Mouse (Mus musculus) lung, adult 2 months (tissue): ENCODE data around the gene B9d1. TPM values are rescaled to one million over a fixed set of nuclear protein-coding genes. Genes with fewer than 3 reads are reported as not detected.

Experiments used
- DNase-seq: peaks from one replicate; pipeline ENCODE4 v3.0.0; 2022
- H3K4me1 ChIP-seq: fragments of 200-500 bp; 2 replicates; pipeline ENCODE4 v1.6.1; 2011; ENCODE audit warnings: low read length; ENCODE audit not compliant: control insufficient read depth, insufficient read depth
- H3K4me3 ChIP-seq: fragments of 200-500 bp; replicated peaks from 2 replicates; pipeline ENCODE3; 2011; ENCODE audit warnings: low read depth, mild to moderate bottlenecking, control low read depth, low read length; ENCODE audit errors: extremely low read depth
- CTCF ChIP-seq: fragments of 200-500 bp; IDR thresholded peaks from 2 replicates; pipeline ENCODE4 v1.5.1; 2011; ENCODE audit warnings: mild to moderate bottlenecking, low read length, control low read depth; ENCODE audit not compliant: insufficient read depth
- POLR2A ChIP-seq: fragments of 200-500 bp; IDR thresholded peaks from 2 replicates; pipeline ENCODE4 v1.6.1; 2011; ENCODE audit warnings: low read depth, mild to moderate bottlenecking, control low read depth, low read length, borderline replicate concordance; ENCODE audit errors: extremely low read depth
- WGBS: fragments of 180-500 bp; shearing (Covaris S2); methylation state at CpG from one replicate; pipeline ENCODE4 v1.1.7; 2018; 5-methylcytosine and 5-hydroxymethylcytosine counted together
- polyA plus RNA-seq: library from polyadenylated mRNA; depleted of rRNA; stranded (reverse); fragments of >200 nt; gene quantifications from 2 replicates; pipeline ENCODE4 v1.2.3, GENCODE M21; 2012; rRNA removed

Gene B9d1
- 28.4 and 37.5 TPM in 2 replicates for polyA plus RNA-seq

DNA sequence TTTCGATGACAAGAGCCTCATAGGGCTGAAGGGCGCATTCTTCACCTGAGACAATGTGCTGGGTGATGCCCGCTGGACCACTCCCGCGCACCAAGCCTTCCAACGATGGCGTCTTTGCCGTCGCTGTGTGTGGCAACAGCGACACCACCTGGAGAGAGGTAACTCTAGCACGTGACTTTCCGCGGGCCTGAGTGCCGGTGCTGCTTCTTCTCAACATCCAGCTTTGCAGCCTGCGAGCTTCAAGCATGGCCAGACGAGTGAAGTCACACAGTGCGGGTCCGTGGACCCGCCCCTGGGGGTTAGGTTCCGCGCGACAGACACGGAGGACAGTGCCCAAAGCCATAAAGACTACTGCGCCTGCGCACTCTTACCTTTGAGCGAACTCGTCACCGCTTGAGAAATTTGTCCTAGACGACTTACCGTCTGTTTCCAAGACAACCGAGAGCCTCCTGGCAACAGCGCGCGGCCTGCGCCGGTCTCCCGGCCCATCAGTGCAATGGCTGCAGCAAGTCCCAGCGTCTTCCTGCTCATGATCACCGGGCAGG is at the start of gene B9d1:
TSS of gene B9d1 (plus strand) at position 432 of the 545 bp plus-strand sequence.
- Histone ChIP-seq H3K4me3 (peak within 1 kb of the TSS; percentile 92), H3K4me1 (no peaks in the 10 kb centered on the region)
- TF ChIP-seq POLR2A (0 out of 2 replicates have a peak, but pooled peaks have one; percentile 5), CTCF (peak; percentile 98)
- peak; percentile 96 for DNase-seq
- under 1% methylated on average over 39 of the region's 39 CpGs for WGBS

DNA sequence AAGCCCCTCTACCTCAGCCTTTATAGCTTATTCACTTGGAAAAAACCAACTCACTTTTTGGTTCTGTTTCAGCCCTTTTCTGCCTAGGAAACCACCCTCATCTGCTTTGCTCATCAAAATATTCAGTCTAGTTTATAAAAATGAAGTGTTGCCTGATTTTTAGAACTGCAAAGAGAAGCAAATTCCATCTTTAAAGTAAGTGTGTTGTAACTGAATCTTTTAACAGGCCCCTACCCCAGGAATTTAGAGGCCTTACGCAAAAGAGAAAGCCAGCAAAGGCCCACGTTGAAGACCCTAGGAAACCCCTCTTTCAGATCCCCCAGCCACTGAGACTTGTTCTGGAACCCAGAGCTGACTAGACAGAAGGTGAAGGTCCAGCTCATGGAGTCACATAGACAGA is 40.9 kb upstream of the B9d1 start:
- Histone ChIP-seq H3K4me3 (no peak overlapping the region), H3K4me1 (no peaks in the 10 kb centered on the region)
- no peak for TF ChIP-seq POLR2A
- TF ChIP-seq CTCF, result no peak
- DNase-seq, result no peak
- 67% methylated on average over 2 of the region's 2 CpGs for WGBS

DNA sequence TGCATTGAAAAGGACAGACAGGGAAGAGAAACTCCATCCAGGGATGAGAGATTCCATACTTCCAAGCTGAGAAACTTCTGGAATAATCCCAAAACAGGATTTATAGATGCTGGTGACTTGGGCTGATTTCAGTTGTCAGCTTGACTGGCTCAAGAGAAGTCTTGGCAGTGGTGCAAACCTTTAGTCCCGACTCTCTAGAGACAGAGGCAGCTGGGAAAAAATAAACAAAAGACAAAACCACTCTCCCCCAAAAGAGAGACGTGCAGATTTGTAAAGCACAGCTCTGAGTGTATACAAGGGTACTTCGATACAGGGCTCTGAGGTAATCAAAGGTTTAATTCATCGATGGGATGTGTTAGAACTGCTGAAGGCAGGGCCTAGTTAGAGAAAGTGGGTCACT is 39.5 kb upstream of the B9d1 start:
- DNase-seq, result no peak
- no peak for TF ChIP-seq POLR2A
- no peak for TF ChIP-seq CTCF
- no peak overlapping the region for H3K4me3 ChIP-seq
- H3K4me1 ChIP-seq, result no peaks in the 10 kb centered on the region
- 38% methylated on average over 4 of the region's 4 CpGs for WGBS

DNA sequence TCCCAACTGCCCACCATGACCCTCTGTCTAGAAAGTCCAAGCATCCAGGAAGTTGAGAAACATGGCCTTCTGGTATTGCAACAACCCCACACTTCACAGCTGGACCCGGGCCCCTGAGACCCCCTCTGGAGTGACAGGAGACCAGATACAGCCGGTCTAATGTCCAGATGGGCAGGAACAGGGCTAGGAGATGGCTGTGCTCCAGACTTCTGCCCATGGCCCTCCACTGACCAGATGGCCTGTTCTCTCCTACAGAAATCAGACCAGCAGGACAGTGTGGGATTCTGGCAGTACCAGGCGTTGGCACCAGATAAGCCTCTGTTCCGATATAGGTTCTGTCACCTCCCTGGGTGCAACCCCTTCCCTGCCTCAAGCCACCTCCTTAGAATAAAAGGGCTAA is 36.4 kb upstream of the B9d1 start:
- 74% methylated on average over 4 of the region's 4 CpGs for WGBS
- TF ChIP-seq POLR2A, result no peak
- no peak for TF ChIP-seq CTCF

DNA sequence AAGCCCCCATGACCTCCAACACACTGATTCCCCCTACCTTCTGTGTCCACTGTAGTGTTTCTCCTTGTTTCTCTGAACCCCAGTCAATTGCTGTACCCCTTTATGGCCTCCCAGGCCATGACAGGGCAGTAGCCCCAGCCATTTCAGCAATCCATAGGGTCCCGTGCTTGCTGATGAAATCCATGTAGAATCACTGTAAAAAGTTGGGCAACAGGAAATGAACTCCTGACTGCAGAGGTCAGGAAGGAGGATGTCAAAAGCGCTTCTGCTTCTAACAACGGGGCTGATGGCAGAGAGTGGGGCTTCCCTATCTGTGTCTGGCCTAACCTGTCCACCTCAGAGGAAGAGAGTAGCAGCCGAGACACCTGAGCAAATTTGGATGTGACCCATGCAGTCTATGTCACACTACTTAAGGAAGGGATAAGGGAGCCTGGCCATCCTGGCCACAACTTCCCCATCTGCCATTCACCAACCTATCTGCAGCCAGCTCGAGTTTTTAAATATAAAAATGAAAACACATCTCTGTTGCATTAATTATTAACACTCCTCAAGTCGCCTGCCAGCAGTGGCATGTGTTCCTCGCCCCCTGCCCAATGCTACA is 35.5 kb upstream of the B9d1 start:
- Histone ChIP-seq H3K4me3 (no peak overlapping the region), H3K4me1 (no peaks in the 10 kb centered on the region)
- 50% methylated on average over 7 of the region's 7 CpGs for WGBS
- no peak for DNase-seq
- no peak for TF ChIP-seq POLR2A
- TF ChIP-seq CTCF, result no peak

More for the DNA sequence above, 36.4 kb upstream of the B9d1 start:
- no peak overlapping the region for H3K4me3 ChIP-seq
- no peak for DNase-seq
- H3K4me1 ChIP-seq, result no peaks in the 10 kb centered on the region

DNA sequence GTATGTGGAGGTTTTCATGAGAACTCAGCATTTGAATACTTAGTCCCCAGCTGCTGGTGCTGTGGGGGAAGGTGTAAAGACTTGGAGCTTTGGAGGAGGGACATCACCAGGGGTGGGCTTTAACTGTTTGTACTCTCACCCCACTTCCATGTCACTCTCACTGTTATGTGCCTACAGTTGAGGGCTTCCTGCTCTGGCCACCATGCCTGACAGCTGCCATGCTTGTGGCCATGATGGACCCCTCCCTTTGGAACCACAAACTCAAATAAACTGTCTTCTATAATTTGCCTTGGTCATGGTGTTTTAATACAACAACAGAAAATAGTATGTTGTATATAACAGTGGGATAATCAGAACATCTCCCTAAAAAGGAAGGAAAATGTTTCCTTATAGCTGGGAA is 34.1 kb upstream of the B9d1 start:
- no peak for DNase-seq
- TF ChIP-seq CTCF, result no peak
- no peak for TF ChIP-seq POLR2A
- no peak overlapping the region for H3K4me3 ChIP-seq
- no peaks in the 10 kb centered on the region for H3K4me1 ChIP-seq

DNA sequence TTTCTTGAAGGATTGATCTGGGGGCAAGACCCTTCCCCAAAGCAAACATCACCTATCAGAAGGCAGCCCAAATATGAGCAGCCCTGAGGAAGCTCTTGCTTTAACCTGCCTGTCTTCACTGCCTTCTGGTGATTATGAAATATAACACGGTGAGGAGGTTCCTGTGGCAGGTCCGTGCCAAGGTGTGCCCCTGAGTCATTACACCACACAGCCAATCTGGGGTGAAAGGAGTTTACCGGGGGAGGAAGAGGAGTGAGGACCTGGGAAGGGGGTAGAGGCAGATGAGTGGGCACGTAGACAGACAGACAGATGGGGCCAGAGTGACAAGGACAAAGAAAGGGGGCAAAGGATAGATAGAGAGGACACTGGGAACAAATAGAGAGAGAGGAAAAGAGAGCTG is 31.3 kb upstream of the B9d1 start:
- Histone ChIP-seq H3K4me3 (no peak overlapping the region), H3K4me1 (no peaks in the 10 kb centered on the region; the same call in 1 of the 2 replicates)
- no peak for DNase-seq
- WGBS, result 57% methylated on average over 4 of the region's 4 CpGs
- no peak for TF ChIP-seq POLR2A
- no peak for TF ChIP-seq CTCF

DNA sequence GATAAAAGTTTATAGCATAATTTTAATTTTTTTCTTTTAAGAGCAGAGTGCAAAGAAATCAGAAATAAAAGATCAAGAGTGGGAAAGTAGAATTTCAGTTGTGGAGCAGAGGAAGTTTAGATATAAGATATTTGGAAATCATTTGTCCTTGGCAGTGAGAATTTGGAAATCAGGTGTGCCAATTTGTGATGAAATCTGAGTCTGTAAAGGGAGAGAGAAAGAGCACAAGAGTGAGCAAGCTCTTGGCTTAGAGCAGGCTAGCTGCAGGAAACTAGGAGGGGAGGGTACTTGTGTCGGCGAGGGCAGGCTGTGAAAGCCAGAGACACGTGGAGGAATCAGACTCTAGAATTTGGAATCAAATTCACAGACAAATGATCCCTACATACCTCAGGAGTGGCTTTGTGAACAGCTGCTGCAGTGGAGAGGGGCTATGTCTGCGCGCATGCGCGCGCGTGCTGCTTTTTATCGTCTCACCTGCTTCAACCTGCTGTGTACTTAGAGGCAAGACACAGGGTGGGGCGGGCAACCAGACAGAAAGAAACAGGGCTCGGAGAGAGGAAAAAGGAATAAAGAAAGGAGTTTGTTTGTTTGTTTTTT is 28.1 kb upstream of the B9d1 start:
- Histone ChIP-seq H3K4me1 (no peaks in the 10 kb centered on the region; the same call in 1 of the 2 replicates), H3K4me3 (no peak overlapping the region)
- 44% methylated on average over 12 of the region's 12 CpGs for WGBS
- TF ChIP-seq POLR2A (no peak), CTCF (no peak)
- no peak for DNase-seq

DNA sequence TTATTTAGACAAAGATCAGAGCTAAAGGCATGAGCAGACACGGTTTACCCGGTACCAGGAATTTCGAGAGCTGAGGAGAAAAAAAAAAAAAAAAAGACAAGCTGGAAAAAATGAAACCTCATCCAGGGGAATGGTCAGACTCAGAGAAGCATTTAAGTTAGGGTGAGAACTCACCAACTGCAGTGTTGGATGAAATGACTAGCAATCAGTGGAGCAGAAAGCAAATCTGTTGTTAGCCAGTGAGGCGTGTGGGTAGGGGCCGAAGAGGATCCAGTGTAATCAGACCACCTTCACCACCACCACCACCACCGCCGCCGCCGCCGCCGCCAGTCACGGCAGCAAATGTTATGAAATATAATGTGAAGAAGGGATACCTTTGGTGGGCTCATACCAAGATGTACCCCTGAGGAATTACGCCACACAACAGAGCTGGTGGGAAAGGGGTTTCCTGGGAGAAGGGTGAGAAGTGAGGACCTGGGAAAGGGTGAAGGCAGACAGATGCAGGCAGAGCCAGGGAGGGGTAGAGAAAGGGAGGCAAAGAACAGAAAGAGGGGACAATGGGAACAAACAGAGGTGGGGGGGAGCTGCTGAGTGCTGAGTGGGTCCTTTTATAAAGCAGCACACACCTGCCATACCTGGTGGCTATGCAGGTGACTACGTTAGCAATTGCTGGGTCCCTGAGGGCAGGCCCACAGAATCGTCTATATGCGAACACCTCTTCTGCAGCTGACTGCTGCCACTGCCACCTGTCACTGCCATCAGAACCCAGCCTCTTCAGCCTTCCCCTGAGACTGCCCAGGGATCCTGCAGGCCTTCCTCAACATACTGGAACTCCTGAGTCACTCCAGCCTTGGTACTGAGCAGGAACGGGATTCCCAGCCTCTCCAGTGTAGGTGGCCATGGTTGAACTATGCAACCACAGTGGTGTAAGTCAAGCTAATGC is 27.1 kb upstream of the B9d1 start:
- no peak for TF ChIP-seq CTCF
- no peak for TF ChIP-seq POLR2A
- DNase-seq, result no peak
- no peaks in the 10 kb centered on the region; the same call in 1 of the 2 replicates for H3K4me1 ChIP-seq
- H3K4me3 ChIP-seq, result no peak overlapping the region
- 65% methylated on average over 17 of the region's 17 CpGs for WGBS

DNA sequence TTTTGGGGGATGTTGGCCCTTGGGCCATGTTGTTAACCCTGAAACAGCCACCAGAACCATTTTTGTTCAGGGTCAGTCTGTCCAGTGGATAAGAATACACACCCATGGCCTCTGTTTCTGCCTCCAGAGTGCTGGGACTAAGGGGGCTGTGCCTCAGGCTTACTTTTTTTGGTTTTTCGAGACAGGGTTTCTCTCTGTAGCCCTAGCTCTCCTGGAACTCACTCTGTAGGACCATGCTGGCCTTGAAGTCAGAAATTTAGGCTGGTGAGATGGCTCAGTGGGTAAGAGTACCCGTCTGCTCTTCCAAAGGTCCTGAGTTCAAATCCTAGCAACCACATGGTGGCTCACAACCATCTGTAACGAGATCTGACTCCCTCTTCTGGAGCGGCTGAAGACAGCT is 26.2 kb upstream of the B9d1 start:
- 89% methylated on average over 4 of the region's 4 CpGs for WGBS
- no peak overlapping the region for H3K4me3 ChIP-seq
- no peak for TF ChIP-seq CTCF
- TF ChIP-seq POLR2A, result no peak
- H3K4me1 ChIP-seq, result no peaks in the 10 kb centered on the region; the same call in 1 of the 2 replicates
- no peak for DNase-seq
